Mouse (Mus musculus) right cerebral cortex, adult 18-20 months (tissue): ENCODE results near the gene Mfap1a.
A peak's percentile ranks its signal among the peaks of the same experiment; 100 is the strongest.
"Not testable (repeated sequence)": the region's sequence is repeated elsewhere in the genome, so short reads cannot be mapped to it uniquely, and the experiment has no call there.

ENCODE experiments used
- DNase-seq: peaks from one replicate; pipeline ENCODE4 v3.0.0; 2022; ENCODE audit warnings: mixed read lengths

The Mfap1a gene

DNA sequence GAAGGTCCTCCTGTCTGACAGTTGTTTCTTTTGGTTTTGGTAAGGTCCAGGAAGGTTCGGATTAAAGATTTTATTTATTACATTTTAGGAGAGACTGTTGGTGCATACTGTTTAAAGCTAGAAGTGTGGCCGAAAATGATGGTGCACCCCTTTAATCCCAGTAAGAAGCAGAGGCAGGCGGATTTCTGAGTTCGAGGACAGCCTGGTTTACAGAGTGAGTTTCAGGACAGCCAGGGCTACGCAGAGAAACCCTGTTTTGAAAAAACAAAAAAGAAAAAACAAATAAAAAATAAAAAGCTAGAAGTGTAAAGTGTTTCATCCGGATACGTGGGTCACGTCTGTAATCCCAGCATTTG is 32.3 kb downstream of the Mfap1a start:
- no peak for DNase-seq

- DNase-seq: peak; percentile 89
These were observed 32.9 kb downstream of the Mfap1a start, which contains the start of gene Mfap1b for GRCm38 (mm10) chr2:121473301-121474179. TSS of gene Mfap1b (minus strand) at chr2:121474067.

- DNase-seq: not testable (repeated sequence)
These were observed 33.7 kb downstream of the Mfap1a start for GRCm38 (mm10) chr2:121472783-121473182.

- DNase-seq: not testable (repeated sequence)
These were observed 37.5 kb downstream of the Mfap1a start for GRCm38 (mm10) chr2:121468982-121469381.

DNA sequence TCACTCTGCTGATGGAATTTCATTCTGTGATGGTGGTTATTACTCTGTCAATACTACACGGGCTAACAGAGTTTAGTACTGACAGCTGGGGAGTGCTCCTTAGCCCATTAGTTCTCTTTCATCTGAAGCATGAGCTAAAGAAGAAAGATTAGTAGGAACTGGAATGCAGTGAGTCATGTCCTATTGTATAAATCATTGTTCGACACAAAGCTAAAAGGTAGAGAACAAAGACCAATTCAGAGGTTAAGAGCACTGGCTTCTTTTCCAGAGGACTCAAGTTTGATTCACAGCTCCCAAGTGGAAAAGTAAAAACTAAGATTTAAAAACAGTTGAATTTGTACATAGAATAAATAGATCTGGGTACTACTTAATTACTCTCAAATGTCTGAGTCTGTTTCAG is 46.4 kb downstream of the Mfap1a start:
- no peak for DNase-seq

GRCm38 (mm10) chr2:121456692-121457642 is 49.5 kb downstream of the Mfap1a start, which contains the start of gene Serinc4:
TSS of gene Serinc4 (minus strand) at chr2:121456781.
- DNase-seq: peak; percentile 86

DNA sequence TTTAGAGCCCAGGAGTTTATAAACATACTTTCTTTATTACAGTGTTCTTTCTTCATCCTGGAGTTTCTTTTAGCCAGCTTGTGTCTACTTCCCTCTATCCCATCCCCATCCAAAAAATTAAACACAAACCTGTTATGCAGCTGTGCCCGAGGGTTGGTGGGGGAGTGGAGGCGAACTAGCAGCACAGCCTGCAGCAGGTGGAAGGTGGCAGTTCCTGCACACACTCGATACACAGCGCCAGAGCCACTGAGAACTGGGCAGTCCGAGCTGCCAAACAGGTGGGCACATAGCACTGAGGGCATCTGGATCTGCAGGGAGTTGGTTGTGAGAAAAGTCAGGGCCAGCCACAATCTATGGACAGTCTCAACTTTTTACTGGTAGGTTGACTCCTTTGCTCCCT is 50.9 kb downstream of the Mfap1a start:
- DNase-seq: no peak

GRCm38 (mm10) chr2:121453917-121454316 is 52.5 kb downstream of the Mfap1a start:
- no peak for DNase-seq

- no peak for DNase-seq
These were observed 53.5 kb downstream of the Mfap1a start, which contains the start of gene Hypk for GRCm38 (mm10) chr2:121452990-121453389. TSS of gene Hypk (plus strand) at chr2:121453290.

DNA sequence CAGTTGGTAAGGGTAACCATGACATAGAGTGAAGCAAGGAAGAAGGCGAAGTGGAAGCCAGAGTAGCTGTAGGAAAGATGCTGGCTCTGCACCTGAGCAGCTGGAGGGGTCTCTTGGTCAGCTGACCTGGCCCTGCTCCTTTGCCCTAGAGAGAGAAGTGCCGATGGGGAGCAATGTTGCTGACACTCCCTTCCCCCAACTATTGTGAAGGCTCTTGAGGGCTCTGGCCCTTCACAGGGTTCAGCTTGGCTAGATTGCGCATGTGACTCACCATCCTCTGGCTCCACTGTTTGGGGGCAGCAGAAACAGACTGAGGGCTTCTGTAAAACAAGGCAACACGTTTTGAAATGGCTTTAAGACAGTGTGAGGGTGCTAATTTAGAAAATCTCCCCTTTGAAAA is 54.1 kb downstream of the Mfap1a start:
- no peak for DNase-seq

GRCm38 (mm10) chr2:121450093-121450492 is 56.4 kb downstream of the Mfap1a start:
- no peak for DNase-seq

DNA sequence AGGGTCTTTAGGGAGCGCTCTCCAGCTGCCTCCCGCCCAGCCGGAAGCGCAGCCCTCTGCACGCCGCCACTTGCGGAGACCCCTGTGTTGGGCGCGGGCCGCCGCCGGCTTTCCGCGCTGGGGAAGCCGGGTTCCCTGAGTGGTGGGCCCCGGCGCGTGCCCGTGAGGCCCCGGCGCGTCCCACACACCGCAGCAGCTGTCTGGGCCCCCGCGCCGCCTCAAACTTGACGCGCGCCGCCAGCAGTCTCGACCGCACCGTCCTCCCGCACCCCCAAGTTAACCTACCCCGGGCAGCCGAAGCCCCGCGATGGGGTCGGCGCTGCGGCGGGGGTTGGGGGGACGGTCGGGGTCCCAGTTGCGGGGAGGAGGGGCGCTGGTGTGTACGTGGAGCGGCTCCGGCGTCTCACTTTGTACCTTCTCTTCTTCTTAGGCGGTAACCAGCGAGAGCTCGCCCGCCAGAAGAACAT is 56.9 kb downstream of the Mfap1a start:
- peak; percentile 36 for DNase-seq

GRCm38 (mm10) chr2:121448739-121449535 is 57.5 kb downstream of the Mfap1a start, which contains the start of gene Serf2:
TSS of gene Serf2 (plus strand) at chr2:121449195.
- DNase-seq: peak; percentile 100

- no peak for DNase-seq
These were observed 58.3 kb downstream of the Mfap1a start for GRCm38 (mm10) chr2:121448136-121448535.

- no peak for DNase-seq
These were observed 59.5 kb downstream of the Mfap1a start for GRCm38 (mm10) chr2:121447006-121447405.

DNA sequence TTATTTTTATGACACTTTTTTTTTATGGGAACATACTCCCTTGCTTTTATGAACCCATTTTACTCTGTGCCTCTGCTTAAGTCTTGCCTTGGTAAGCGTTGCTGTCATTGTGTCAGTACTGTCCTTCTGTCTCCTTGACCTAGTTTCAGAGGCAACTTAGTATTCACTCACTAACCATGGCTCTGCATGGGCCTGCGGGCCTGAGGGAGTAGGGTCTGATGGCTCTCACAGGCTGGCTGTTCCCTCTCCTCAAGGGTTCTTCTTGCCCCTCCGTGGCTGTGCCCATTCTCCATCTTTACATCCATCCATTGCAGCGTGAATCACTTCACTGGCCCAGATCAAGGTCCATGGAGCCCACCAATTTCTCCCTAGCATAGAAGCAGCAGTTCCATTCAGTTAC is 60.0 kb downstream of the Mfap1a start:
- no peak for DNase-seq

DNA sequence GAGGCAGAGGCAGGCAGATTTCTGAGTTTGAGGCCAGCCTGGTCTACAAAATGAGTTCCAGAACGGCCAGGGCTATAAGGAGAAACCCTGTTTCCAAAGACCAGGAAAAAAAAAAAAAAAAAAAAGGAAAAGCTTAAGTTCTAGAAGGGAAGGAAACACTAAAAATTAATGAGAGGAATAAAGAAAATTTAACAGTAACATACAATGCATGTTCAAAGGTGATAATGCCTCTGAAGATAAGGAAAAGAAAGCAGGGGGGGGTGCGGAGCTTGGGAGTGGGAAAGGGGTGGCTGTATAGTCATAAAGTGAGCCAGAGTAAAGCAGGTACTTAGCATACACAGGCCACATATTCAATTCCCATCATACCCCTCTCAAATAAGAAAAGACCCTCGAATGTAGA is 61.3 kb downstream of the Mfap1a start:
- DNase-seq: no peak

DNA sequence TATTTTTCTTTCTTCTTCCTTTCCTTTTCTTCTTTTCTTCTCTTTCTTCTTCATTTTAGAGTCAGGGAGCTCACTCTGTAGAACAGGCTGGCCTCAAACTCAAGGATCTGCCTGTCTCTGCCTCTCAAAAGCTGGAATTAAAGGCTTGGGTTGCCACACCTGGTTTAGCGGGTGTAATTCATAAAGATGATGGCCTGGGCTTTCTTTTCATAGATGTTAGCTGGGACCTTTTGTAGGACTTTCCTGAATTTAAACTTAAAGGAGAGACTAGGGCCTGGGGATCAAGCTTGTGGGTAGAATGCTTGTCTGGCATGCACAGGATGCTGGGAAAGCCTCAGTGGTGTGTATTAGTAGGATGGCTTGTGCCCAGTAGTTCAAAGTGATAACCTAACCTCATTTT is 62.3 kb downstream of the Mfap1a start, which contains the start of gene Ell3:
TSS of gene Ell3 (minus strand) at position 101 of the 400 bp plus-strand sequence.
- no peak for DNase-seq

DNA sequence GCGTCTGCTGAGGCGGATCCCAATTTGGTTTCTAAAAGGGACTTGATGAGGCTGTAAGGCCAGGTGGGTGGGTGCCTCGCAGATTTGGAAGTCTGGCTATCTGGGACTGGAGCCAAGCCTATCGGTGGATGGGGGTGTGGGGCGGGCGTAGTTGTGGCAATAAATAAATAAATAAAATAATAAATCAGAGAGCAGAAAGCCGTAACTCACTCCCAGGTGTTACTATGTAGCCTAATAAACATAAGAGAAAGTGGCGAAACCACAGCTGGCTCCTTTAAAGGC is 63.5 kb downstream of the Mfap1a start:
- DNase-seq: no peak

DNA sequence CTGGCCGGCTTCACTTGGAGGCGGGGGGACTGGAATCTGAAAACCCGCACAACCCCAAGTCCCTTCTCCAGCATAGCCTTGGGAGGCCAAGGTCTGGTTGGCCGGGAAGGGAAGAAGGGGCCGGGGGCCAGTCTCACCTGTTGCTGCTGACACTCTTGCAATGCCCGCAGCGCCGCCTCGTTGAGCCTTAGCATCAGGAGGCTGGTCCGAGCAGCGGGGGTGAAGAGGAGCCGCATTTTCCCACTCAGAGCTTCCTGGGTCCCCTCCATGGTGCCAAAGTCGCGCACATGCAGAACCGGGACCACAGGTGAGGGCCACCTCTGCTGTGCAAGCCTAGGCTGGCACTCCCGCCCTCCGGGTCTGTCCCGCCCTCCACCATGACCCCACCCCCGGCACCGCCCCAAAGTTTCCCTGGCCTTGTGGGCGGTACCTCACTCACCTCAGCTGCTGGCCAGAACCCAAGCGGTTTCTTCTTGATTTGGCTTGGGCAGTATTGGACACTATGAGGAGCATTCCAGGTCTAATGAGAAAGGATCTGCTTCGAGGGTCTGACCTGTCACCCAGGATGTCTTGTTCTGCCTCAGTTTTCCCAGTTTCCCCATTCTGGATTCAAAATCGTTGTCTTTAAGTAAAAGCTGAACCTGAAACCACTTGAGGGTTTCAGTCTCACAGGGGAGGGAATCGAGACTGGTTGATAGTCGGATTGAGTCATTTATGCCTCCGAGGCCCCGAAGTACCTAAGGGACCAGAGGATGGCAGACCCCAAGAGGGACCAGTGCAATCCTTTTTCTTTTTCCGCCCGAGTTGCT is 64.0 kb downstream of the Mfap1a start:
- DNase-seq: no peak
